Mouse (Mus musculus) kidney, adult 2 months (tissue): ENCODE measurements around the gene Nedd4. TPM values are rescaled to one million over a fixed set of nuclear protein-coding genes. Genes with fewer than 3 reads are reported as not detected.

Source experiments
- DNase-seq: peaks from one replicate; pipeline ENCODE4 v3.0.0; 2021
- H3K27ac ChIP-seq: fragments of 200-500 bp; 2 replicates; pipeline ENCODE4 v1.5.1; 2012; ENCODE audit warnings: low read depth, low read length, control low read depth, inconsistent platforms; ENCODE audit not compliant: insufficient read depth
- H3K27me3 ChIP-seq: fragments of 200-500 bp; replicated peaks from 2 replicates; pipeline ENCODE4 v1.6.1; 2012; ENCODE audit warnings: mild to moderate bottlenecking, moderate library complexity, low read length, inconsistent platforms; ENCODE audit not compliant: control insufficient read depth, insufficient read depth
- H3K36me3 ChIP-seq: fragments of 200-500 bp; 2 replicates; pipeline ENCODE4 v1.6.1; 2012; ENCODE audit warnings: mild to moderate bottlenecking, moderate library complexity, low read length, inconsistent platforms; ENCODE audit not compliant: control insufficient read depth, insufficient read depth
- H3K4me1 ChIP-seq: fragments of 200-500 bp; 2 replicates; pipeline ENCODE4 v1.6.1; 2011; ENCODE audit warnings: low read length; ENCODE audit not compliant: control insufficient read depth, insufficient read depth
- H3K4me3 ChIP-seq: fragments of 200-500 bp; 2 replicates; pipeline ENCODE4 v1.5.1; 2011; ENCODE audit warnings: mild to moderate bottlenecking, low read depth, low read length, control low read depth; ENCODE audit not compliant: insufficient read depth
- CTCF ChIP-seq: fragments of 200-500 bp; conservative IDR thresholded peaks from 2 replicates; pipeline ENCODE4 v1.5.1; 2011; ENCODE audit warnings: low read depth, mild to moderate bottlenecking, control low read depth, low read length, moderate library complexity, mixed read lengths; ENCODE audit not compliant: insufficient read depth, insufficient read length
- POLR2A ChIP-seq: fragments of 200-500 bp; IDR thresholded peaks from one replicate; pipeline ENCODE4 v1.6.1; 2011; ENCODE audit warnings: low read depth, low read length, control low read depth
- WGBS: fragments of 180-500 bp; shearing (Covaris S2); methylation state at CpG from one replicate; pipeline ENCODE4 v1.1.7; 2018; 5-methylcytosine and 5-hydroxymethylcytosine counted together
- polyA plus RNA-seq: library from polyadenylated mRNA; depleted of rRNA; stranded (reverse); fragments of >200 nt; gene quantifications from 2 replicates; pipeline ENCODE4 v1.2.3, GENCODE M21; 2012

The Nedd4 gene
- polyA plus RNA-seq, 1 experiment, result 118 TPM

DNA sequence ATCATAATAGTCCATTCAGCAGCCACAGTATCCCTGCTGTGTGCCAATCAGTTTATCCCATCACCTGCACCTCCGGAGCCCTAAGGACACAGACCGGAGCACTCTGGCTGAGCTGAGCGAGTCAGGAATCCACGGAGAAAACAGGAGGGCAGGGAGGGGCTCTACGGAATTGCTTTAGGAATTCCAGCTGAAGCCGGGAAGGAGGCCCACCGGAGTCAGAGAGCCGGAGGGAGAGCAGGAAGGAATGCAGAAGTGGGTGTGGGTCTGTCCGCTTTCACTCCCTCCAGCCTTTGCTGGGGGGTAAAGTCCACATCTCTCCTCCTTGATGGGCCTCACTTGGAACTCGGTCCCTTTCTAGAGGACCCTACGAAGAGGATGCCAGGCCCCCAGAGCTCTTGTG, 116.9 kb downstream of the Nedd4 start:
- DNase-seq, result no peak
- no peak overlapping the region for H3K27ac ChIP-seq
- no peaks in the 10 kb centered on the region for H3K4me1 ChIP-seq
- no peak for TF ChIP-seq CTCF
- TF ChIP-seq POLR2A, result no peak
- H3K4me3 ChIP-seq, result no peak overlapping the region
- WGBS, result 54% methylated on average over 11 of the region's 11 CpGs
- H3K36me3 ChIP-seq, result no peaks in the 10 kb centered on the region
- no peaks in the 10 kb centered on the region for H3K27me3 ChIP-seq

DNA sequence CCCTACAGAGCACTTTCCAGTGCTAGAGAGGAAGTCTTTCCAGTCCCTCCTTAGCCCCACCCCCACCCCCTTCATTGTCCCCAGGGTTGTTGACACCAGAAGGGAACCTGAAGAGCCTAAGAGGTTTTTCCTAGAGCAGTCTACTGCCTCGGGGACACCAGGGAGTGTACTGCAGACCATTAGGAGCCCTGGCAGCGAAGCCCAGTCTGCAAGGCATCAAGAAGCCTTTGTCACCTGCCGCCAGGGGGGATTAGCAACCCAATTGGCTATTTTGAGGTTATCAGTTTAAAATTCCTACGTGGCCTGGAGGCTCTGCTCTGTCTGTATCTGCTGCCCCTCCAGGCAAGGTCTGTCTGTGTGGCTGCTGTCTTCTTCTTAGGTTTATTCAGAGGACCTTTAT, 117.6 kb downstream of the Nedd4 start:
- Histone ChIP-seq H3K27me3 (no peaks in the 10 kb centered on the region), H3K27ac (no peak overlapping the region), H3K4me3 (no peak overlapping the region), H3K4me1 (no peaks in the 10 kb centered on the region), H3K36me3 (no peaks in the 10 kb centered on the region)
- 51% methylated on average over 4 of the region's 4 CpGs for WGBS
- DNase-seq, result no peak
- TF ChIP-seq POLR2A, result no peak
- no peak for TF ChIP-seq CTCF

DNA sequence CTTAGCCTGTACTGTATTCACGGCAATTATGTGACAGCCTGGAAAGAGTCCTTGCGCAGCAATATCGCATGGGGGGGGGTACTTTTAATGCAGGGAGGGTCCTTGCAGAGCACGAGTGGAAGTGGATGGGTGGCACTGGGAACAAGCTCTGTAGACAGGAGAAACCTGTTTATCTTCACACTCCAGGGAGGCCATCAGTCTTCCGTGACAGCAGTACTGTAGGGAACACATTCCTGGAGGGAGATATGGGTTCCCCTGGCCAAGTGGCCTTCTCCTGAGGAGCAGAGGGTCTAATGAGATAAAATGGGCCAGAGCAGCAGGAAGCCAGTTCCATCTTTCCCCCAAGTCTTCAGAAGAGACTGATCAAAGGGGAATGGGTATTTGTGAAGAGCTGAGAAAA, 118.5 kb downstream of the Nedd4 start:
- Histone ChIP-seq H3K27ac (no peak overlapping the region), H3K27me3 (no peaks in the 10 kb centered on the region), H3K36me3 (no peaks in the 10 kb centered on the region), H3K4me1 (no peaks in the 10 kb centered on the region), H3K4me3 (no peak overlapping the region)
- DNase-seq, result no peak
- WGBS, result 29% methylated on average over 5 of the region's 5 CpGs
- TF ChIP-seq CTCF (no peak), POLR2A (no peak)

DNA sequence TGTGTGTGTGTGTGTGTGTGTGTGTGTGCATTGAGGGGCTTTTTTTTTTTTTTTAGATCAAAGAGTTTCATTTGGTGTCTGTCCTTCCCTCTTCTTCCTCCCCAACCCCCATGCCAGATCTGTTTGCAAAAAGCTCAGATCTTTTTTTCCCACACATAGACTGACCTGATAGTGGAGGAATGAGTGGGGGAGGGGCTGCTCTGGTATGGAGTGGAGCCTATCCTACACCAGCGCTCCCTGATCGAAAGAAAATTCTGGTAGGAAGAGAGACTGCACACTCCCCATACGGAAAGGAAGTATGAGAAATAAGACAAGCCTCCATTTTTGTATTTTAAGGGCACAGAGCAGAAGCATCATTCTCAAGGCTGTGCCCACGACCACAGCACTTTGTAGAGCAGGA, 119.3 kb downstream of the Nedd4 start:
- 67% methylated on average over 4 of the region's 4 CpGs for WGBS
- no peak overlapping the region for H3K27ac ChIP-seq
- no peak for DNase-seq
- no peaks in the 10 kb centered on the region for H3K36me3 ChIP-seq
- H3K4me3 ChIP-seq, result no peak overlapping the region
- H3K27me3 ChIP-seq, result no peaks in the 10 kb centered on the region
- H3K4me1 ChIP-seq, result no peaks in the 10 kb centered on the region
- TF ChIP-seq CTCF (no peak), POLR2A (no peak)

DNA sequence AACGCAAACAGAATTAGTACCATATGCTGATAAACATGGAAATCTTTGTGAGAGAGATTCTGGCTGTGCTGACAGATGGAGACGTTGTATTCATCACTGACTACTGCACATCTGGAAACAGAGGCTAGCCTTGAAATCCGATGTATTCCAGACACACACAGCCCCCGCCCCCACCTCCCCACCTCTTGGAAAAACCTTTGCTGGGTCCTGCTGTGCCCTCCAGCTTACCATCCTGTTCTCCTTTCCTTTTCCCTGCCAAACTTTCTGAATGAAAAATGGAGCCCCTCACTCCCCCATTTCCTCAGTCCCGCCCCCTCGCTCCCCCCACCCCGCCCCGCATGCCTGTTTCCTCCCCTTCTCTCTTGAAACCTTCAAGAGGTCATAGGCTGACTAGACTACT, 120.0 kb downstream of the Nedd4 start:
- Histone ChIP-seq H3K27ac (no peak overlapping the region), H3K4me3 (no peak overlapping the region), H3K27me3 (no peaks in the 10 kb centered on the region), H3K36me3 (no peaks in the 10 kb centered on the region), H3K4me1 (no peaks in the 10 kb centered on the region)
- TF ChIP-seq CTCF (no peak), POLR2A (no peak)
- 34% methylated on average over 8 of the region's 8 CpGs for WGBS
- no peak for DNase-seq

DNA sequence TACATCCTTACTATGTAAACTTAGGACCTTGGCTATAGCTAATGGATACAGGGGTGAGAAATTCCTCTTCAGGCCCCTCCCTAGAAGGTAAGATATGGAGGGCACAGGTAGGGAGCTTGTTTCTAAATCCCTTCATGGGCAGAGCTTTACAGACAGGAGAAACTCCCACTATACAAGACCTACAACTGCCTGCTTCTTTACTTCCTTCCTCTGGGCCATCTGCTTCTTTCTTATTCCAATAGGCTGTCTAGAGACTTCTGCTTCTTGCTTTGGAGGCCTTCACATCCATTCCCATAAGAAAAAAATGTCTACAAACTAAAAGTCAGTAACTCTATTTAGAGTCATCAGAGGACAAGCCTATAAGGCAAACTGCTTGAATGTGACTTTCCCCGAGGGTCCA, 125.6 kb downstream of the Nedd4 start:
- Histone ChIP-seq H3K27me3 (no peaks in the 10 kb centered on the region), H3K27ac (no peak overlapping the region), H3K36me3 (no peaks in the 10 kb centered on the region), H3K4me1 (no peaks in the 10 kb centered on the region), H3K4me3 (no peak overlapping the region)
- WGBS, result 97% methylated on average over 1 of the region's 1 CpGs
- no peak for DNase-seq
- no peak for TF ChIP-seq CTCF
- no peak for TF ChIP-seq POLR2A

DNA sequence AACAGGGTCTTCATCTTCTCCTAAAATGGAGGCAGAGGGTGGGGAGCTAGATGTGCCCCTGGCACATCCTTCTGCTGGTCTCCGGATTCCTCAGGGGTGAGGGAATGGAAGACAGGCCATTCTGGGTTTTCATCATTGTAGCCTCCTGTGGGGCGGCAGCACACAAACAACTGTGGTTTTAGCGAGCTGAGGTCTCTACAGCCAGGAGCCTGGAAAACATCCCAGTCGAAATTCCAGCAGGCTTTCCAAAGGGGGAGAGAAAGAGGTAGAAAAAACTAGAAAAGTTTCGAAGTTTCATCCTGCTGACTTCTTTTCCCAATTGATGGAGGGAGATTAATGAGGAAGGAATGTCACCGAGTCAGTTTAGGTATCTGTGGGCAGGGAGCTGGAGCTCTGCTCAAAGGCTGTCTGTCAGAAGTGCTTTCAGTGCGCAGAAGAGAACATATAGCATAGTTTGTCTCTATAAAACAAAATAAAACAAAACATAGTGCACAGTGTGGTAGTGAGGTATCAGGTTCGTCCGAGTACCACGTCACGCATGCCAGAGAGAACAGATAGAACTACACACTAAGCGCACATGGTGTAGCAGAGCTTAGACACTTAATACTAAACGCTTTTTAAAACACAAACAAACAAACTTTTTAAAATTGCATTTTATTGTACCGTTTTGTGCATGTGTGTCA, 128.5 kb downstream of the Nedd4 start:
- no peaks in the 10 kb centered on the region for H3K36me3 ChIP-seq
- no peak for TF ChIP-seq CTCF
- TF ChIP-seq POLR2A, result no peak
- 56% methylated on average over 14 of the region's 14 CpGs for WGBS
- no peak overlapping the region for H3K27ac ChIP-seq
- no peaks in the 10 kb centered on the region for H3K27me3 ChIP-seq
- no peaks in the 10 kb centered on the region for H3K4me1 ChIP-seq
- no peak overlapping the region for H3K4me3 ChIP-seq
- no peak for DNase-seq
